Mouse (Mus musculus) stomach, embryonic 16.5 days (tissue): Measurements from ENCODE around the gene Arhgef3. TPM values are rescaled to one million over a fixed set of nuclear protein-coding genes. Genes with fewer than 3 reads are reported as not detected.

Experiments used
- ATAC-seq: fragments of 200-750 bp; cut with Nextera tagmentation; 2 replicates; pipeline ENCODE4 v1.8.0; 2017; ENCODE audit warnings: moderate number of reproducible peaks, moderate TSS enrichment; ENCODE audit not compliant: insufficient read depth, low FRiP score
- H3K27ac ChIP-seq: fragments of 300-500 bp; sonication (generic); 2 replicates; pipeline ENCODE4 v1.5.1; 2014; ENCODE audit warnings: low read length
- H3K27me3 ChIP-seq: fragments of 300-500 bp; sonication (generic); 2 replicates; pipeline ENCODE4 v1.6.1; 2014; ENCODE audit warnings: low read length, control low read depth, mixed read lengths; ENCODE audit not compliant: control insufficient read depth, insufficient read depth
- H3K36me3 ChIP-seq: fragments of 300-500 bp; sonication (generic); 2 replicates; pipeline ENCODE4 v1.6.1; 2014; ENCODE audit warnings: low read length; ENCODE audit not compliant: control insufficient read depth, insufficient read depth
- H3K4me1 ChIP-seq: fragments of 300-500 bp; sonication (generic); 2 replicates; pipeline ENCODE4 v1.6.1; 2014; ENCODE audit warnings: low read length, control low read depth, mixed read lengths; ENCODE audit not compliant: control insufficient read depth, insufficient read depth
- H3K4me2 ChIP-seq: fragments of 300-500 bp; sonication (generic); 2 replicates; pipeline ENCODE4 v1.6.1; 2014; ENCODE audit warnings: low read depth, low read length, mixed read lengths
- H3K4me3 ChIP-seq: fragments of 300-500 bp; sonication (generic); replicated peaks from 2 replicates; pipeline ENCODE4 v1.5.1; 2014; ENCODE audit warnings: mild to moderate bottlenecking, low read length
- H3K9ac ChIP-seq: fragments of 300-500 bp; sonication (generic); 2 replicates; pipeline ENCODE4 v1.6.1; 2014; ENCODE audit warnings: low read length
- H3K9me3 ChIP-seq: fragments of 300-500 bp; sonication (generic); replicated peaks from 2 replicates; pipeline ENCODE4 v1.6.1; 2016; ENCODE audit warnings: low read length, control low read depth; ENCODE audit not compliant: control insufficient read depth
- WGBS: fragments of 180-500 bp; shearing (Covaris S2); extraction: QIAGEN DNeasy Blood & Tissue Kit; methylation state at CpG from one replicate; pipeline ENCODE4 v1.1.7; 2014; 5-methylcytosine and 5-hydroxymethylcytosine counted together
- polyA plus RNA-seq: library from polyadenylated mRNA; unstranded; fragments of >200 nt; fragmentation: Nextera tagmentation; extraction: Ambion mirVana; gene quantifications from 2 replicates; pipeline ENCODE4 v1.2.1, GENCODE M21; 2015

Arhgef3 gene
- polyA plus RNA-seq, 1 experiment from 2014 or later: 20.9 TPM

GRCm38 (mm10) chr14:27147726-27148125, 33.0 kb downstream of the Arhgef3 start:
- H3K9ac ChIP-seq: no peak overlapping the region
- H3K27ac ChIP-seq: no peak overlapping the region
- 88% methylated on average over 7 of the region's 7 CpGs for WGBS
- peaks cover 13% of the 10 kb centered on the region for H3K4me1 ChIP-seq
- H3K4me2 ChIP-seq: no peak overlapping the region
- H3K4me3 ChIP-seq: no peak overlapping the region
- no peaks in the 10 kb centered on the region for H3K36me3 ChIP-seq
- no peak for ATAC-seq
- no peaks in the 10 kb centered on the region for H3K9me3 ChIP-seq
- H3K27me3 ChIP-seq: no peaks in the 10 kb centered on the region

- ATAC-seq: no peak
- Histone ChIP-seq H3K4me2 (no peak overlapping the region), H3K4me3 (no peak overlapping the region), H3K4me1 (peaks cover 13% of the 10 kb centered on the region), H3K9me3 (no peaks in the 10 kb centered on the region), H3K36me3 (no peaks in the 10 kb centered on the region), H3K9ac (no peak overlapping the region), H3K27me3 (no peaks in the 10 kb centered on the region), H3K27ac (no peak overlapping the region)
- 87% methylated on average over 5 of the region's 5 CpGs for WGBS
Observed at GRCm38 (mm10) chr14:27149401-27149800, 34.7 kb downstream of the Arhgef3 start.

- no peak overlapping the region for H3K27ac ChIP-seq
- ATAC-seq: no peak
- no peak overlapping the region for H3K4me2 ChIP-seq
- H3K4me3 ChIP-seq: no peak overlapping the region
- 45% methylated on average over 6 of the region's 6 CpGs for WGBS
- H3K27me3 ChIP-seq: no peaks in the 10 kb centered on the region
- no peaks in the 10 kb centered on the region for H3K36me3 ChIP-seq
- no peaks in the 10 kb centered on the region for H3K9me3 ChIP-seq
- no peak overlapping the region for H3K9ac ChIP-seq
- H3K4me1 ChIP-seq: peaks cover 9% of the 10 kb centered on the region
Observed at GRCm38 (mm10) chr14:27150011-27150640, 35.4 kb downstream of the Arhgef3 start.

GRCm38 (mm10) chr14:27151432-27151831, 36.7 kb downstream of the Arhgef3 start:
- H3K27me3 ChIP-seq: no peaks in the 10 kb centered on the region
- no peaks in the 10 kb centered on the region for H3K9me3 ChIP-seq
- H3K4me2 ChIP-seq: no peak overlapping the region
- H3K9ac ChIP-seq: no peak overlapping the region
- peaks cover 2% of the 10 kb centered on the region; the same call in 1 of the 2 replicates for H3K4me1 ChIP-seq
- WGBS: 17% methylated on average over 8 of the region's 8 CpGs
- no peaks in the 10 kb centered on the region for H3K36me3 ChIP-seq
- H3K4me3 ChIP-seq: no peak overlapping the region
- no peak overlapping the region for H3K27ac ChIP-seq
- ATAC-seq: peak; percentile 68; the same call in 1 of the 2 replicates

- no peak overlapping the region for H3K4me2 ChIP-seq
- ATAC-seq: no peak
- H3K4me1 ChIP-seq: peaks cover 2% of the 10 kb centered on the region; the same call in 1 of the 2 replicates
- no peaks in the 10 kb centered on the region for H3K27me3 ChIP-seq
- no peak overlapping the region for H3K9ac ChIP-seq
- H3K9me3 ChIP-seq: no peaks in the 10 kb centered on the region
- H3K4me3 ChIP-seq: no peak overlapping the region
- WGBS: 68% methylated on average over 6 of the region's 6 CpGs
- H3K27ac ChIP-seq: no peak overlapping the region
- H3K36me3 ChIP-seq: no peaks in the 10 kb centered on the region
Observed at GRCm38 (mm10) chr14:27155088-27155487, 40.4 kb downstream of the Arhgef3 start.

- Histone ChIP-seq H3K27me3 (no peaks in the 10 kb centered on the region), H3K4me1 (peaks cover 2% of the 10 kb centered on the region; the same call in 1 of the 2 replicates), H3K27ac (no peak overlapping the region), H3K4me3 (no peak overlapping the region), H3K4me2 (no peak overlapping the region), H3K9ac (no peak overlapping the region), H3K36me3 (no peaks in the 10 kb centered on the region), H3K9me3 (no peaks in the 10 kb centered on the region)
- WGBS: 84% methylated on average over 6 of the region's 6 CpGs
- ATAC-seq: no peak
Observed at GRCm38 (mm10) chr14:27156032-27156431, 41.3 kb downstream of the Arhgef3 start.

GRCm38 (mm10) chr14:27158133-27158532, 43.4 kb downstream of the Arhgef3 start:
- H3K4me3 ChIP-seq: no peak overlapping the region
- no peak overlapping the region for H3K27ac ChIP-seq
- no peaks in the 10 kb centered on the region for H3K9me3 ChIP-seq
- H3K27me3 ChIP-seq: no peaks in the 10 kb centered on the region
- H3K4me1 ChIP-seq: no peaks in the 10 kb centered on the region
- no peak overlapping the region for H3K4me2 ChIP-seq
- H3K9ac ChIP-seq: no peak overlapping the region
- WGBS: 76% methylated on average over 3 of the region's 3 CpGs
- no peak for ATAC-seq
- no peaks in the 10 kb centered on the region for H3K36me3 ChIP-seq

- ATAC-seq: no peak
Observed at GRCm38 (mm10) chr14:27158782-27159181, 44.1 kb downstream of the Arhgef3 start.

GRCm38 (mm10) chr14:27160762-27161161, 46.1 kb downstream of the Arhgef3 start:
- Histone ChIP-seq H3K9me3 (no peaks in the 10 kb centered on the region), H3K4me3 (no peak overlapping the region), H3K27me3 (no peaks in the 10 kb centered on the region), H3K4me2 (no peak overlapping the region), H3K4me1 (no peaks in the 10 kb centered on the region), H3K27ac (no peak overlapping the region), H3K36me3 (no peaks in the 10 kb centered on the region), H3K9ac (no peak overlapping the region)
- ATAC-seq: no peak
- 87% methylated on average over 7 of the region's 7 CpGs for WGBS

More at GRCm38 (mm10) chr14:27158782-27159181, 44.1 kb downstream of the Arhgef3 start:
- Histone ChIP-seq H3K9me3 (no peaks in the 10 kb centered on the region), H3K27ac (no peak overlapping the region), H3K4me1 (no peaks in the 10 kb centered on the region), H3K4me2 (no peak overlapping the region), H3K4me3 (no peak overlapping the region), H3K27me3 (no peaks in the 10 kb centered on the region), H3K9ac (no peak overlapping the region), H3K36me3 (no peaks in the 10 kb centered on the region)
- WGBS: 55% methylated on average over 2 of the region's 2 CpGs
